Mouse (Mus musculus) limb, embryonic 15.5 days (tissue): Measurements from ENCODE around the gene Fez2. TPM values are rescaled to one million over a fixed set of nuclear protein-coding genes. Genes with fewer than 3 reads are reported as not detected.

Source experiments
- ATAC-seq: fragments of 200-750 bp; cut with Nextera tagmentation; 2 replicates; pipeline ENCODE4 v1.8.0; 2017; ENCODE audit warnings: low read depth, moderate TSS enrichment; ENCODE audit not compliant: insufficient number of reproducible peaks, low FRiP score, low TSS enrichment
- H3K27ac ChIP-seq: fragments of 300-500 bp; sonication (generic); 2 replicates; pipeline ENCODE4 v1.5.1; 2015; ENCODE audit warnings: moderate library complexity, mild to moderate bottlenecking, inconsistent platforms
- H3K27me3 ChIP-seq: fragments of 300-500 bp; sonication (generic); 2 replicates; pipeline ENCODE4 v1.6.1; 2015; ENCODE audit warnings: inconsistent platforms
- H3K36me3 ChIP-seq: fragments of 300-500 bp; sonication (generic); 2 replicates; pipeline ENCODE4 v1.6.1; 2015; ENCODE audit warnings: inconsistent platforms
- H3K4me1 ChIP-seq: fragments of 300-500 bp; sonication (generic); 2 replicates; pipeline ENCODE4 v1.6.1; 2015; ENCODE audit warnings: inconsistent platforms
- H3K4me2 ChIP-seq: fragments of 300-500 bp; sonication (generic); 2 replicates; pipeline ENCODE4 v1.6.1; 2015; ENCODE audit warnings: mild to moderate bottlenecking, inconsistent platforms
- H3K4me3 ChIP-seq: fragments of 300-500 bp; sonication (generic); 2 replicates; pipeline ENCODE4 v1.5.1; 2015; ENCODE audit warnings: mild to moderate bottlenecking, inconsistent platforms
- H3K9ac ChIP-seq: fragments of 300-500 bp; sonication (generic); 2 replicates; pipeline ENCODE4 v1.6.1; 2015; ENCODE audit warnings: inconsistent platforms
- H3K9me3 ChIP-seq: fragments of 300-500 bp; sonication (generic); 2 replicates; pipeline ENCODE4 v1.6.1; 2016; ENCODE audit warnings: inconsistent platforms
- WGBS: fragments of 180-500 bp; shearing (Covaris S2); methylation state at CpG from one replicate; pipeline ENCODE4 v1.1.7; 2015; 5-methylcytosine and 5-hydroxymethylcytosine counted together
- polyA plus RNA-seq: library from polyadenylated mRNA; unstranded; fragments of >200 nt; fragmentation: Nextera tagmentation; extraction: Ambion mirVana; gene quantifications from 2 replicates; pipeline ENCODE4 v1.2.1, GENCODE M21; 2015

Gene Fez2
- polyA plus RNA-seq, 1 experiment from 2014 or later = 38.7 TPM

DNA sequence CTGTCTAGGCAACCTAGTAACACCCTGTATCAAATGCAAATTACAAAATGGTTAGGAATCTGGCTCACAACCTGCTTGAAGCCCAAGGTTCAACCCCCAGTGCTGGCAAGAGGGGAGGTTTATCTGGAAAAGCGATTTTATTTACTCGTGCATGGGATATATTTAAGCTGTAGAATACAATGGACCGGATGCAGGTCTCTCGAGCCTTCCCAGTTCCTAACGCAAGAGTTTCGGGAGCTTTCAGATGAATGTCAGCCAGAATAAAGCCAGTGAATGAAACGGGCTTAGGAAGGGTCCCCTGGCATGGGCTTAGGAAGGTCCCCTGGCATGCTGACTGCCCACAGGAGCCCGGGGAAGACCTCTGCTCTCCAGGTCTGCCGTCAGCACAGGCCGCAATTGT, 11.1 kb downstream of the Fez2 start:
- peaks cover 19% of the 10 kb centered on the region for H3K36me3 ChIP-seq
- ATAC-seq = no peak
- H3K4me1 ChIP-seq = peaks cover 9% of the 10 kb centered on the region; the same call in 1 of the 2 replicates
- no peak overlapping the region for H3K9ac ChIP-seq
- H3K4me3 ChIP-seq = no peak overlapping the region
- no peaks in the 10 kb centered on the region for H3K27me3 ChIP-seq
- no peak overlapping the region for H3K4me2 ChIP-seq
- H3K9me3 ChIP-seq = no peaks in the 10 kb centered on the region
- WGBS = 85% methylated on average over 10 of the region's 10 CpGs
- H3K27ac ChIP-seq = no peak overlapping the region

DNA sequence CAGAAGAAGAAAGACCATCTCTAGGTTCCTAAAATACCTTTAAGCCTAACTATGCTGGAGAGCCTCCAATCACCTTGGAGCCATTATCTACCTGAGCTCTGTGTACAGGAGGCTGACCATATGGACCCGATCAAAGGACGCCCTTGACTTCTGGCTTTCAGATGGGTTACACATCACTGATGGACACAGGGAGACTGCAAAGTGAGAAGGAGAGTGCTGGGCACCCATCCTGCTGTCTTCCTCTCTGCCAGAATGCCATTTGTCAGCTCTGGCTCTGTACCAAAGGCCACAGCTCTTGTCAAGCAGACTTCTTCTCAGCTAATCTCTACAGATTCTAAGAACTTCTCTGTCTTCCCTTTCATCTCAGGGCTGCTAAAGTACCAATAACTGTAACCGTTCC, 12.6 kb downstream of the Fez2 start:
- Histone ChIP-seq H3K9ac (no peak overlapping the region), H3K9me3 (no peaks in the 10 kb centered on the region), H3K36me3 (peaks cover 16% of the 10 kb centered on the region), H3K4me1 (peaks cover 5% of the 10 kb centered on the region; the same call in 1 of the 2 replicates), H3K27ac (no peak overlapping the region), H3K4me2 (no peak overlapping the region), H3K27me3 (no peaks in the 10 kb centered on the region), H3K4me3 (no peak overlapping the region)
- 94% methylated on average over 3 of the region's 3 CpGs for WGBS
- ATAC-seq = no peak

DNA sequence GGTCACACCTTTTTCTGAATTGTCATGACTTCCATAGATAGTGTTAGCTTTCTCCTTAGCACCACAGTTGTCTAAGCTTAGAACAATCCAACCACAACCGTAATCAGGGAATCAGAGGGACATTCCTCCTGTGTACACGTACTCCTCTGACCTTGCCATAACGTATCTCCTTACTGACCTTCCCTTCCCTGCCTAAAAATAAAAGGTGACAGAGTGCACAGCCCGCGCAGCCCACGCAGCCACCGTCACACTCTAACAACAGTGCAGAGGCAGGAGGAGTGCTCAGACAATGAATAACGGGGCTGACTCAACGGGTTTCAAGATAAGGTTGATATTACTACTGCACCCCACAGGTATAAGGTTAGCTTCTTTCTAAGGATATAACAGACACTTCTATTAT, 14.1 kb downstream of the Fez2 start:
- Histone ChIP-seq H3K4me1 (peaks cover 5% of the 10 kb centered on the region; the same call in 1 of the 2 replicates), H3K36me3 (peaks cover 17% of the 10 kb centered on the region), H3K9me3 (no peaks in the 10 kb centered on the region), H3K27ac (no peak overlapping the region), H3K9ac (no peak overlapping the region), H3K4me3 (no peak overlapping the region), H3K4me2 (no peak overlapping the region), H3K27me3 (no peaks in the 10 kb centered on the region)
- 92% methylated on average over 9 of the region's 9 CpGs for WGBS
- ATAC-seq = no peak

DNA sequence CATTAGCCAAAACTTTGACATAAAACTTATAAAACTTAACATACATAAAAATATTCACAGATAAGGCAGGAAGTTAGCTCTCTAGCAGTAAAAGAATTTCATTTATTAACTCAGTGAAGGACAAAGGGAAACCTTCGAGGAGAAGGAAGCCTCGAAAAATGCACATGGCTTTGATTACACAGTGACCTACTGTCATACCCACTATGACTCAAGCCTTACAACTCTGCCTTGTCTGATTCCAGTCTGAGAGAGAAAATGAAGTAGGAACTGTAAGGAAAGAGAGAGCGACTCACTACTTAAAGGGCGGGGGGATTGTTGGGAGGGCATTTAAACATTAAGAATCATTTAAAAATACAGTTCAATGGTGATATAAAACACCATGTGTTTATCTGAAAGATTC, 14.7 kb downstream of the Fez2 start:
- peaks cover 17% of the 10 kb centered on the region for H3K36me3 ChIP-seq
- H3K4me1 ChIP-seq = peaks cover under 1% of the 10 kb centered on the region; the same call in 1 of the 2 replicates
- no peak overlapping the region for H3K9ac ChIP-seq
- H3K4me3 ChIP-seq = no peak overlapping the region
- no peak for ATAC-seq
- H3K27me3 ChIP-seq = no peaks in the 10 kb centered on the region
- 70% methylated on average over 4 of the region's 4 CpGs for WGBS
- no peaks in the 10 kb centered on the region for H3K9me3 ChIP-seq
- H3K27ac ChIP-seq = no peak overlapping the region
- no peak overlapping the region for H3K4me2 ChIP-seq

DNA sequence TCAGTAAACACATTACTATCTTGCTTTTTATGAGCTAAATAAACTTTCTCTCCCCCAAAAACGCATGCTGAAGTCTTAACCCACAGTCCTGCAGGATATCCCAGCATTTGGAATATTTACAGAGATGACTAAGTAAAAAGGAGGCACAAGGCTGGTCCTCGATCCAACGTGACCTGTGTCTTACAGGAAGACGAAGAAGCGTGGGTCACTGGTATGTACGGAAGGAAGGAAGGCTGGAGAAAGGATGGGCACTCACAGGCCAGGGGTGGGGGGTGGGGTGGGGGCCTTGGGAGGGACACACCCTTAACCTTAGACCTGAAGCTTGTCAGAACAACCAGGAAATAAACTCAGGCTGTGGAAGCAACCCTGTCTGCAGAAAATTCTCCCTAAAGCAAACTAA, 15.8 kb downstream of the Fez2 start:
- ATAC-seq = no peak
- no peak overlapping the region for H3K27ac ChIP-seq
- peaks cover 17% of the 10 kb centered on the region for H3K36me3 ChIP-seq
- no peaks in the 10 kb centered on the region for H3K9me3 ChIP-seq
- no peaks in the 10 kb centered on the region for H3K4me1 ChIP-seq
- H3K27me3 ChIP-seq = no peaks in the 10 kb centered on the region
- 79% methylated on average over 6 of the region's 6 CpGs for WGBS
- no peak overlapping the region for H3K4me2 ChIP-seq
- H3K4me3 ChIP-seq = no peak overlapping the region
- H3K9ac ChIP-seq = no peak overlapping the region

DNA sequence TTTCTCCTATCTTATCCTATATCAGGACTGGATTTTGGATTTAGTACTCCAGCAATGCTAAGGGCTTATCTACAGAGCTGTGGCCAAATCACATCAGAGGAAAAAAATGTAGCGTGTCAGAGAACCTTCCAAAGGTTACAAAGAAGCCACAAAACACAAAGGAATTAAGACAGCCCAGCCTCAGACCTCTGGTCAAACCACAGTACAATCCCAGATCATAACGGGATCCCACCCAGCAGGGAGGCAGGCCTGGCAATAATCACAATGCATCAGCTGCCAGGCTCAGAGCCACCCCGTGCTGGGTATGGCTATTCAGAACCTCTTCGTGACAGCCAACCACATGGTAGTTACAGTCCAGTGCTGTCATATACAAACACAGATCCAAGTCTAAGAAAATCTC, 16.2 kb downstream of the Fez2 start:
- Histone ChIP-seq H3K4me3 (no peak overlapping the region), H3K9me3 (no peaks in the 10 kb centered on the region), H3K27me3 (no peaks in the 10 kb centered on the region), H3K27ac (no peak overlapping the region), H3K9ac (no peak overlapping the region), H3K4me1 (no peaks in the 10 kb centered on the region), H3K4me2 (no peak overlapping the region), H3K36me3 (peaks cover 17% of the 10 kb centered on the region)
- 51% methylated on average over 4 of the region's 4 CpGs for WGBS
- no peak for ATAC-seq

DNA sequence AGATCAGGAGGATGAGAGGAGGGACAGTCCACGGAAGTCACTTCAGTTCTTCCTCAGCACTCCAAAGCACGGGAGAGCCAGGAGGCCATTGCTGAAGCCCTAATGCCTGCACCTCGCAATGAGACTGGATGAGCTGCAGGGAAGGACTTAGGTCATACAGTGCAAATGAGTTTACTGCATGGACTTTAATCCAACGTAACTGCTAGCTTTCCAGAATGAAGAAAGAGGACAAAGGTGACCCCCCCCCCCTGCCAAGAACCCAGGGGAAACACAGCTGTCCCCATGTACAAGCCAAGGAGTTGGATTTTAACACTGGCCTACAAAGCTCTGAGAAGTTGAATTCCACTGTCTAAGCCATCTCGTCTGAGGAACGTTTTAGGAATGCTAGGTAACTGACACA, 16.6 kb downstream of the Fez2 start:
- H3K9ac ChIP-seq = no peak overlapping the region
- ATAC-seq = no peak
- H3K4me1 ChIP-seq = no peaks in the 10 kb centered on the region
- H3K4me2 ChIP-seq = no peak overlapping the region
- peaks cover 17% of the 10 kb centered on the region for H3K36me3 ChIP-seq
- H3K27ac ChIP-seq = no peak overlapping the region
- WGBS = 63% methylated on average over 6 of the region's 6 CpGs
- H3K9me3 ChIP-seq = no peaks in the 10 kb centered on the region
- H3K4me3 ChIP-seq = no peak overlapping the region
- no peaks in the 10 kb centered on the region for H3K27me3 ChIP-seq

DNA sequence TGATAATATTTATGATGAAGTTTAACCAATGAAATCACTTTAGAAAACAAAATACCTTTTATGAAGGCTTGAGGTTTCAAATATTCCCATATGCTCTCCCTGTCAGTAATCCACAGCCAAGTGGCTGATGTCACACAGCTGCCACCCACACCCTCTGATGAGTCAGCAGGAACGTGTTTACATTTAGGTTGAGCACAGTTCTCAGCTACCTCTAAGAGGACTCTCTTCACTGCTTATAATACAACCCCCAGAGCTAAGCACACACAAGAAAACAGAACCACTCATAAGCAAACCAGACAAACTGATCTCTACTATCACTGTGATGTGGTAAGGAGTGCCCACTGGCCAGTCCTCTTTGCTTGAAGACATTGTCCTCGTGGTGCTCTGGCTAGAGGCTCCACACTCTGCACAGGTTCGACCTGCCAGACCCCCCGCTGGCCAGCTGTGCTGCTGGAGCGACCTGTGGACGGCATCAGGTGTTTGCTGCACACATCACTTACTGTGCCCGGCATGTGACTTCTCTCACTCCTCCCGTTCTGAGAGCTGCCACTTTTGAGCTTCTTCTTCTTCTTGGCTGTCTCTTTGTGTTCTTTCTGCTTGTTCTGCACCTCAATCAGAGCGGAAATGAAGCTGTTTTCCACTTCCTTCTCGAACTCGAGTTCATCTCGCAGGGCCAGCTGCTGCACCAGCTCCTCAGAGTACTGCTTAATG, 17.7 kb downstream of the Fez2 start:
- no peaks in the 10 kb centered on the region for H3K27me3 ChIP-seq
- no peaks in the 10 kb centered on the region for H3K4me1 ChIP-seq
- no peak overlapping the region for H3K4me3 ChIP-seq
- peaks cover 17% of the 10 kb centered on the region for H3K36me3 ChIP-seq
- no peak overlapping the region for H3K9ac ChIP-seq
- H3K27ac ChIP-seq = peak overlapping the region; percentile 43; the same call in 1 of the 2 replicates
- no peak for ATAC-seq
- 80% methylated on average over 12 of the region's 12 CpGs for WGBS
- no peak overlapping the region for H3K4me2 ChIP-seq
- no peaks in the 10 kb centered on the region for H3K9me3 ChIP-seq

DNA sequence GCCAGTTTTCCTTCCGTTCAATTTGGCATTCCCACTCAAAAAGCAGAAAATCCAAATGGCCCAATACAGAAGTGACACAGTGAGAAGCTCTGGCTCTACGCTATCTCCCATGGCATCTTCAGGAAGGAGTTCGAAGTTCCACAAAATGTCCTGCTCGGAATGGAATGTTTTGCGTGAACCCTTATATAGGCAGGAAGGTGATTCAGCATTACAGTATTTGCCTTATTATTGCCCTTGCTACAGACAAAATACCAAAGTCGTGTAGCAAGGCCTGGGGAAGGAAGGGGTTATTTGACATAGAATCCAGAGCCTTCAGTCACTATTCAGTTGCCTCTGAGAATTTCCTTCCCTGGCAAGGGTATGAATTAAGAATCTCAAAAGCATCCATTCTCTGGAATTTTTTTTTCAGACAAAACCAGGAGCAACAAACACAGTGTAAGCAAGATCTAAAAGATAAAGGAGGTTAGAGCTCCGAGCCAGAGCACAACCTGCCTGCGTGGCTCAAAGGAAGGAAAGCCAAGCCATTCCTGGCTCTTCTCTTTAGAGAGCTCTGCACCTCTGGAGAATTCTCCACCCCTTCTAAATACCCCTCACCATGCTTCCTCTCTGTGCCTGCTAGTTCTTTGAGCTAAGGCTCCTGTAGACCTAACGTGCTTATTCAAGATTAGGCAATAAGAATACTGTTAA, 25.4 kb downstream of the Fez2 start:
- H3K9me3 ChIP-seq = no peaks in the 10 kb centered on the region
- no peak overlapping the region for H3K27ac ChIP-seq
- 0 out of 2 replicates have a peak, but pooled peaks cover 2% of the 10 kb centered on the region for H3K4me1 ChIP-seq
- 63% methylated on average over 9 of the region's 9 CpGs for WGBS
- peaks cover 8% of the 10 kb centered on the region; the same call in 1 of the 2 replicates for H3K36me3 ChIP-seq
- H3K4me2 ChIP-seq = no peak overlapping the region
- ATAC-seq = no peak
- H3K9ac ChIP-seq = no peak overlapping the region
- no peak overlapping the region for H3K4me3 ChIP-seq
- H3K27me3 ChIP-seq = no peaks in the 10 kb centered on the region

DNA sequence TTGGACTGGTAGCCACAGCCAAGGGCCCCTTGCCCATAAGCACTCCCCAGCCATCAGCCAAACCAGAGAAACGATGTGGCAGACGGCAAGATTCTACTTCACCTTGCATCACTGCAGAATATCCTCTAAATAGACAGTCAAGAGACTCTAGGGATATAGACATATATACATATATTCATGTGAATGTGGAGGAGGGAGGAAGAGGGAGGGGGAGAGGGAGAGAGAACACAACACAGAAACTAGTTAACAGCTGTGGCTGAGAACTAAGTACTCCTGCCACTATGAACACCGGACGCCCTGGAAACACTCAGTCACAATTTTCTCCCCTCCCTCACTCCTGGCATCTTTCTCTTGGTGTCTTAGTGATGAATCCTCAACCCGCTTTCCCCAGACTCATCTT, 28.4 kb downstream of the Fez2 start:
- H3K9me3 ChIP-seq = no peaks in the 10 kb centered on the region
- H3K36me3 ChIP-seq = peaks cover 8% of the 10 kb centered on the region; the same call in 1 of the 2 replicates
- WGBS = 88% methylated on average over 5 of the region's 5 CpGs
- no peak overlapping the region for H3K4me3 ChIP-seq
- no peaks in the 10 kb centered on the region for H3K27me3 ChIP-seq
- 0 out of 2 replicates have a peak, but pooled peaks cover 2% of the 10 kb centered on the region for H3K4me1 ChIP-seq
- no peak overlapping the region for H3K4me2 ChIP-seq
- H3K9ac ChIP-seq = no peak overlapping the region
- H3K27ac ChIP-seq = no peak overlapping the region
- no peak for ATAC-seq

DNA sequence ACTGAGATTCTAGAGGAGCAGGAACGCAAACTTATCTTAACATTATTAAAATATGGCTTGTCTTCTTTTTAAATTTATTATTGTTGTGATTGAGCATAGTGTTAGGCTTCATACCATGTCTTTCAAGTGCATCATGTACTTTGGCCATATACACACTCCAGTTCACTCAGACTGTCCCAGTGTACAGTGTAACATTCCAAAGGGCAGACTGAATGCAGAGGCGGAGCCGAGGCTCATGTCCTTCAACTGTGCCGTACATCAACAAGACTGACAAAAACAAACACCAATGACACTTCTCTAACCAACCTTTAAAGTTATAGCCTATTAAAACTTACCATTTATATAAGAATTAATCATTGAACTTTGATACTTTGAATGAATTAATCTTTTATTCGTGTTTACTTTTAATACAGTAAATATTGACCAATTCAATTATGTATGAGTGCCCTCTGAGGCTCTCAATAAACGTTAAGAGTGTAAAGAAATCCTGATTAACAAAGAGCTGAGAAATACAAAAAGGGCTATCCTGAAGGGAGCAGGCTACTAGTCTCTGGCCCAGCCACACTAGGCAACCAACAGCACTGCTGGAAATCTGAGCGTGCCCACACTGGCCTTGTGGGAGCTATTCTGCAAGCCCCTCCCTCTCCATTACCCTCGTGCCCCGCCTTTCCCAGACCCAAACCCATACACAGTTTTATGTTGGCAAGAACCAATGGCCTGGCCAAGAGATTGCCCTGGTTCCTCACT, 29.7 kb downstream of the Fez2 start:
- no peak overlapping the region for H3K27ac ChIP-seq
- ATAC-seq = no peak
- no peak overlapping the region for H3K9ac ChIP-seq
- H3K9me3 ChIP-seq = no peaks in the 10 kb centered on the region
- no peaks in the 10 kb centered on the region for H3K27me3 ChIP-seq
- peaks cover 13% of the 10 kb centered on the region for H3K36me3 ChIP-seq
- no peak overlapping the region for H3K4me2 ChIP-seq
- 0 out of 2 replicates have a peak, but pooled peaks cover 2% of the 10 kb centered on the region for H3K4me1 ChIP-seq
- 75% methylated on average over 9 of the region's 9 CpGs for WGBS
- no peak overlapping the region for H3K4me3 ChIP-seq

DNA sequence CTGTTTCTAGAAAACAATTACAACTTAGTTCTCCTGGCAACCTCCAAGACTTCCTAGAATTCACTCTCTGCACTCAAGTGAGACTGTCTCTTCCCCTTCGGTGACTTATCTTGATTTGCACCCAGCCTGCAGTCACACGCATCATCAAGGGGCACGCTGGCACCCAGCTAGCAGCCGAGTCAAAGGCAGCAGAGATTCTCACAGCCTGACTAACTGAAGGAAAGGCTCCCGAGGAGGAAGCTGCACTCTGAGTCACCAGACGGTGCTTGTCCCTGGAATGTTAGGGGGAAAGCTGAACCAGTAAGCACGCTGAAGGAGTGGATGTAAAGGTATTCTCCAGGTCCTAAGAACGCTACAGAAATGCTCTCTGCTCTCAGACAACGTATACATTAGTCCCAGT, 30.3 kb downstream of the Fez2 start:
- 72% methylated on average over 9 of the region's 9 CpGs for WGBS
- H3K4me3 ChIP-seq = no peak overlapping the region
- H3K27ac ChIP-seq = no peak overlapping the region
- no peak for ATAC-seq
- peaks cover 13% of the 10 kb centered on the region for H3K36me3 ChIP-seq
- 0 out of 2 replicates have a peak, but pooled peaks cover 2% of the 10 kb centered on the region for H3K4me1 ChIP-seq
- H3K9me3 ChIP-seq = no peaks in the 10 kb centered on the region
- H3K27me3 ChIP-seq = no peaks in the 10 kb centered on the region
- H3K4me2 ChIP-seq = no peak overlapping the region
- no peak overlapping the region for H3K9ac ChIP-seq
